Mouse (Mus musculus) T-cell, adult 2 months (primary cell): Measurements from ENCODE around the gene Akr1c13.

Experiments used
- DNase-seq: peaks from one replicate; pipeline ENCODE4 v3.0.0; 2022; ENCODE audit warnings: low spot score

The Akr1c13 gene

DNA sequence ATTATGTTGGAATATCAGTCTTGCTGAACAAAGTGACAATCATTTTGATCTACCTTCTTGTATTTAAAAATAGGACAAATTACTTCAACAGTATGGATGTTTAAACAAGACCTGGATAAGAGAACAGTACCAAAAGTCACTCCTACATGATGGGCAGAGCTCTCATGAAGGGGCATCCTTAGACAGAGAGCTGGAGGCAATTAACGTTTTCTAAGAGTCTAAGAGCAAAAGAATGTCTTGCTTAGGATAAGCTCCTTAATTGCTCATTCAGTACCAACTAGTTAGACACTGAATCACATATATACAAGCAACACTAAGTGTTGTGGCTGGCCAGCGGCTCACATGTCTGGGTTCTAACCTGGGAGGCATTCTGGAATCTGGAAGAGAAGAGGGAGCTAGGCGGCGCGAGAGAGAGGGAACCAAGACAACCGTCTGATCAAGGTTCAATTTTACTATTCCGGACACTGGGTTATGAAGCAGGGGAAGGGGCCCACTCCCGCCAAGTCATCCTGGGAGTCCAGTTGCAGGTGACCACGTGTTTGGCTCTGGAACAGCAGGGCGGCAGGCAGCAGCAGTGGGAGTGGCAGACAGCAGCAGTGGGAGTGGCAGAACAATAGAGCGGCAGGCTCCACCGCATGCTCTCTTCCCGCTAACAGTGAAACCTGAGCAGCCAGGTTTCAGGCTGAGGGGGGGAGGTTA is 54.1 kb downstream of the Akr1c13 start:
- DNase-seq, result no peak

DNA sequence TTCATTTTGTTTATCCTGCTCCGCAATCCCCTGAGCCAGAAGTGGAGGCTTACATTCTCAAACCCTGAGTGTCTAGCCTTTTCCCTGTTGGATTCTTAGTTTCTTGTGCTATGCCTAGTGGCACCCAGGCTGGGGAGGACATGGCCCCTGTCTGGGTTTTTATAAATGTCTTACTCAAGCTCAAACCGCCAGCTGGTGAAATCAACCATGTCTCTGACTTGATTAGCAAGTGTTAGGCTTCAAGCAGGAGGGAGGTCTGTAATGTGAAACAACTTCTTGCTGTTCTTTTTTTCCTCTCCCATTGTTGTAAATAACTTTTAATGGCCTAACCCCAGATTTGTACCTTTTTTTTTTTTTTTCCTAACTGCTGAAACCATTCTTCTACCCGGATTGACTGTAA is 58.4 kb downstream of the Akr1c13 start:
- DNase-seq, result no peak
